Mouse (Mus musculus): Measurements from ENCODE around the gene Taok3. TPM values are rescaled to one million over a fixed set of nuclear protein-coding genes. Genes with fewer than 3 reads are reported as not detected.

Gene Taok3
- polyA plus RNA-seq, 1 experiment from 2014 or later = 58.1 TPM

DNA sequence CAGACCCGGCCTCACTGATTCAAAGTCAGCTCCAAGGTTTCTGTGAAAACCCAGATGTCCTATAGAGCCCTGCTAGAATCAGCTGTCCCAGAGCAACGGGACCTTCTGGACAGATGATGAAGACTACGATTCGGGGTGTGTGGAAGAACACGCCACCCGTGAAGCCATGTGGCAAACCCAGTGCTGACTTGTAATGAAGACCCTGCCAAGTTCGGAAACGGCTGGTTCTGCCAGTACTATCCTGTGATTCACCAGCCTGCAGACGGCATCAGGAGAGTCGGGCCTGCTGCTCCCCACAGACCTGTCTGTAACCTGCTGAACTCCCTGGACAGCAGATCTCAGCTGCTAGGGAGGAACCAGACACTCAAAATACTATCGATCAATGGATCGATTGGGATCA lies 15.6 kb upstream of the Taok3 start:
- peaks cover 12% of the 10 kb centered on the region for H3K4me1 ChIP-seq (replicated peaks; ENCODE audit: control insufficient read depth, insufficient read depth, low read length)
- no peak overlapping the region for H3K4me2 ChIP-seq (ENCODE audit: low read length)
- no peak for ATAC-seq
- H3K27me3 ChIP-seq (replicated peaks; ENCODE audit: control insufficient read depth, insufficient read depth, low read length) = no peaks in the 10 kb centered on the region
- WGBS = 95% methylated on average over 12 of the region's 12 CpGs
- H3K4me3 ChIP-seq (replicated peaks; ENCODE audit: low read length) = no peak overlapping the region
- H3K36me3 ChIP-seq (ENCODE audit: control insufficient read depth, insufficient read depth) = peaks cover 38% of the 10 kb centered on the region
- H3K27ac ChIP-seq (ENCODE audit: low read length) = no peak overlapping the region
- H3K9ac ChIP-seq (replicated peaks; ENCODE audit: low read depth, low read length) = no peak overlapping the region
- H3K9me3 ChIP-seq (ENCODE audit: control insufficient read depth, low read length) = no peaks in the 10 kb centered on the region

DNA sequence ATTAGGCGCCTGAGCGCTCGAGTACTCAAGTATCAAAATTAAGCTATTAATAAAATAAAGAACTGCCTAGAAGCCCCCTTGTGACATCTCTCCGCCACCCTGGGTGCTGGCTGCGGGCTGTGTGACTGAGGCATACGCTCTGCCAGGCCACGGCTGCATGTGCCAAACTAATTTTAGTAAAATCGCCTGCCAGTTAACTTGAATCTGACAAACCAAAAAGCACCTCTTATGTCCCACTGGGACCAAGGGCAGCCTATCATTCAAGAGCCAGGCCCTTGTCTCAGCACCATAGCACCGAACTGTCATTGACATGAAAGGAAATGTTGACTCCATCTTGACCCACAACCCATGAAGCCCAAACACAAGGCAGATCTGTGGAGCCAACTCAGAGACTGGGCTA lies 14.2 kb upstream of the Taok3 start:
- no peak for ATAC-seq

DNA sequence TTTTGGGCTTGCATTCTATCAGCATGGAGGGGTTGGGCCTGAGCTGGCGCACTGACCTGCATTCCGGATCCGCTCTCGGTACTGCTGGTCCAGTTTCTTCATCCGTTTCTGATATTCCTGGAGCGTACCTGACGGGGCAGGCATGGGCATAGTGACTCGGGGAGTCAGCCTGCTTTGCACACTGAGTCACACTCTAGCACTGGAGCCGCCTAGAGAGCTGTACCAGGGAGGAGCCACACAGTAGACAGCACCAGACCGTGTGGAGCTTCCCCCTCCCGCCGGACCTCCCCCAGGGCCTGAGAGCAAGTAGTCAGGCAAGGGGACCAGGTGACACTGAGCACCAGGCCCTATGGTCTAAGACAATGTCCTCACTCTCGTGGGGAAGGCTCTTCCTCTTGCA lies 11.6 kb upstream of the Taok3 start:
- peaks cover 12% of the 10 kb centered on the region for H3K4me1 ChIP-seq (replicated peaks; ENCODE audit: control insufficient read depth, insufficient read depth, low read length)
- WGBS = 91% methylated on average over 13 of the region's 13 CpGs
- H3K9me3 ChIP-seq (ENCODE audit: control insufficient read depth, low read length) = no peaks in the 10 kb centered on the region
- H3K27ac ChIP-seq (ENCODE audit: low read length) = no peak overlapping the region
- H3K4me2 ChIP-seq (ENCODE audit: low read length) = no peak overlapping the region
- H3K36me3 ChIP-seq (ENCODE audit: control insufficient read depth, insufficient read depth) = peaks cover 35% of the 10 kb centered on the region
- no peak for ATAC-seq
- H3K4me3 ChIP-seq (replicated peaks; ENCODE audit: low read length) = no peak overlapping the region
- no peaks in the 10 kb centered on the region for H3K27me3 ChIP-seq (replicated peaks; ENCODE audit: control insufficient read depth, insufficient read depth, low read length)
- no peak overlapping the region for H3K9ac ChIP-seq (replicated peaks; ENCODE audit: low read depth, low read length)

More for the DNA sequence above, 14.2 kb upstream of the Taok3 start:
- no peaks in the 10 kb centered on the region for H3K27me3 ChIP-seq (replicated peaks; ENCODE audit: control insufficient read depth, insufficient read depth, low read length)
- H3K4me2 ChIP-seq (ENCODE audit: low read length) = no peak overlapping the region
- no peak overlapping the region for H3K4me3 ChIP-seq (replicated peaks; ENCODE audit: low read length)
- 33% methylated on average over 9 of the region's 9 CpGs for WGBS
- peaks cover 32% of the 10 kb centered on the region for H3K36me3 ChIP-seq (ENCODE audit: control insufficient read depth, insufficient read depth)
- H3K4me1 ChIP-seq (replicated peaks; ENCODE audit: control insufficient read depth, insufficient read depth, low read length) = peaks cover 12% of the 10 kb centered on the region
- no peaks in the 10 kb centered on the region for H3K9me3 ChIP-seq (ENCODE audit: control insufficient read depth, low read length)
- H3K9ac ChIP-seq (replicated peaks; ENCODE audit: low read depth, low read length) = no peak overlapping the region
- H3K27ac ChIP-seq (ENCODE audit: low read length) = no peak overlapping the region

DNA sequence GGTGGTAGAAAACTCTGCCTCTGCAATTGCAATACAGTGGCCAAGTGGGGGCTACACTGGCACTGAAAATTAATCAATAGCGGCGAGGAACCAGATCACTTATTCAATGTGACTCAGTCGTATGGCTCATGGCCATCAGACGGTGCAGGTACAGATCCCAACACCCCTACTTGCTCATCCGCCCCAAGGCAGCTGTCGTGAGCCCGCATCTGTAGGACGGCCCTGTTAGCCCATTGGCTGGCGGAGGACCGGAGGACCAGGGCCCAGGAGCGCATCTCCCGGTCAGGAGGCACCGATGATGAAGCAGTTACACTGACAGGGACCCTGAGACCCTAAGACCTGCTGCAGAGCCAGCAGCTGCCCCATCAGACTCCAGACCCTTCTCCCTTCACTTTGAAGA lies 11.2 kb upstream of the Taok3 start:
- ATAC-seq = no peak
- H3K4me3 ChIP-seq (replicated peaks; ENCODE audit: low read length) = no peak overlapping the region
- H3K36me3 ChIP-seq (ENCODE audit: control insufficient read depth, insufficient read depth) = peaks cover 35% of the 10 kb centered on the region
- no peak overlapping the region for H3K27ac ChIP-seq (ENCODE audit: low read length)
- H3K9ac ChIP-seq (replicated peaks; ENCODE audit: low read depth, low read length) = no peak overlapping the region
- H3K27me3 ChIP-seq (replicated peaks; ENCODE audit: control insufficient read depth, insufficient read depth, low read length) = no peaks in the 10 kb centered on the region
- H3K4me1 ChIP-seq (replicated peaks; ENCODE audit: control insufficient read depth, insufficient read depth, low read length) = peaks cover 12% of the 10 kb centered on the region
- WGBS = 96% methylated on average over 13 of the region's 13 CpGs
- no peak overlapping the region for H3K4me2 ChIP-seq (ENCODE audit: low read length)
- no peaks in the 10 kb centered on the region for H3K9me3 ChIP-seq (ENCODE audit: control insufficient read depth, low read length)

DNA sequence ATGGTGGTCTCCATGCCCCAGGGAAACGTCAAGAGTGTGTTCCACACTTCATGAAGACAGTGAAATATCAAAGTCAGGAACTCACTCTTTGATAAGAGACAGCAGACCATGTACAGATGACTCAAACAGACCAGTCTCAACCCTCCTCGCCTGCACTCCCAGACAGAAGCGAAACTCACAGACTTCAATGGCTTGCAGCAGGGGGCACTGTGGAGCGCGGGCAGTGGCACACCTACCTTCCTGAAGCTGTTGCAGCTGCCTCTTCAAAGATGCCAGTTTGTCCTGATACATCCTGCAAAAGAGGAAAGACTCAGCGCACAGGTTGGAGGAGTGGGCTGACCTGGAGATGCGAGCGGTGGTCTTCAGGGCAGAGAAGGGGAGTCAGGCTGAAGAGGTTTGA lies 10.4 kb upstream of the Taok3 start:
- Histone ChIP-seq H3K27ac (ENCODE audit: low read length) (no peak overlapping the region), H3K27me3 (replicated peaks; ENCODE audit: control insufficient read depth, insufficient read depth, low read length) (no peaks in the 10 kb centered on the region), H3K9ac (replicated peaks; ENCODE audit: low read depth, low read length) (no peak overlapping the region), H3K4me1 (replicated peaks; ENCODE audit: control insufficient read depth, insufficient read depth, low read length) (peaks cover 16% of the 10 kb centered on the region), H3K4me2 (ENCODE audit: low read length) (no peak overlapping the region), H3K9me3 (ENCODE audit: control insufficient read depth, low read length) (no peaks in the 10 kb centered on the region), H3K4me3 (replicated peaks; ENCODE audit: low read length) (no peak overlapping the region), H3K36me3 (ENCODE audit: control insufficient read depth, insufficient read depth) (peaks cover 32% of the 10 kb centered on the region)
- WGBS = 88% methylated on average over 8 of the region's 8 CpGs
- no peak for ATAC-seq

DNA sequence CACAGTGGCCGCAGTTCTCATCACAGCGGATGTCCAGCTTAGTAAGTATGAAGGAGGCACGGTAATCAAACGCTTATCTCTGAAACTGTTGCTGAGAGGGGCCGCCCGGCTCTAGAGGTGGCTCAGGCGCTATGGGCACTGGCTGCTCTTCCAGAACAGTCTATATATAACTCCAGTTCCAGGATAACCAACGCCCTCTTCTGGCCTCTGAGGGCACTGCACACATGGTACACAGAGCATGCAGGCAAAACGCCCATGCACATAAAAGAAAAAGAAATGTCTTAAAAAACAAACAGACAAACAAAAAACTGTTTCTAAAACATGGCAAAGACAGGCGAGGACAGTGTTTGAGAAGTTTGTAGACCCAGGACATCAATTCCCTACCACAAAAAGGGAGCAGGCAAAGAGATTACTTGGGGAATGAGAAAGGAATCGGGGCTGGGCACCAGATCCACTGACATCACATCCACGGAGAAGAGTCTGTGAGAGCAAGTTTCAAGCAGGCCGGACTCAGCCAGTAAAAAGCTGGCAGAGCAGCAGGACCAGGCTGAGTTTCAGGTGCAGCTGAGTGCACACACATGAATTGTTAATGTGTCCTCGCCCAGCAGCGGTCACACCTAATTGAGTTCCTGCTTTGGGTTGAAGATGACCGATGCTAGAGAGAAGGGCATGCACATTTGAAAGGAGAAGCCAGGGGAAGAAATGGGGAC lies 8.7 kb upstream of the Taok3 start:
- H3K36me3 ChIP-seq (ENCODE audit: control insufficient read depth, insufficient read depth) = peaks cover 30% of the 10 kb centered on the region
- WGBS = 93% methylated on average over 16 of the region's 16 CpGs

DNA sequence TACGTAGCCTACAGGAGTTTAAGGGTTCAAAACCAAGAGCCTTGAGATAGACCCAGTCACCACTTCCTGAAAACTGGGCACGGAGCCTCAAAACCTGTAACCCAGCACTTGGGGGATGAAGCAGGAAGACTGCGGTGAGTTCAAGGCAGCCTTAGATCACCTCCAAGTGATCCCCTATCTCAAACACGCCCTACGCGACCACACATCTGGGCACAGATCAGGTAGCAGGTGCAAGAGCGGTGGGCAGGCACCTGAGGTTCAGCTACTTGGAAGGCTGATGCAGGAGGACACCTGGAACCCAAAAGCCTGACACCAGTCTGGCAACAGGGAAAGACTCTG lies 8.2 kb upstream of the Taok3 start:
- no peaks in the 10 kb centered on the region for H3K27me3 ChIP-seq (replicated peaks; ENCODE audit: control insufficient read depth, insufficient read depth, low read length)
- H3K9me3 ChIP-seq (ENCODE audit: control insufficient read depth, low read length) = no peaks in the 10 kb centered on the region
- peaks cover 30% of the 10 kb centered on the region for H3K36me3 ChIP-seq (ENCODE audit: control insufficient read depth, insufficient read depth)
- H3K4me3 ChIP-seq (replicated peaks; ENCODE audit: low read length) = no peak overlapping the region
- H3K9ac ChIP-seq (replicated peaks; ENCODE audit: low read depth, low read length) = no peak overlapping the region
- peaks cover 15% of the 10 kb centered on the region for H3K4me1 ChIP-seq (replicated peaks; ENCODE audit: control insufficient read depth, insufficient read depth, low read length)
- ATAC-seq = no peak
- H3K27ac ChIP-seq (ENCODE audit: low read length) = no peak overlapping the region
- 98% methylated on average over 7 of the region's 7 CpGs for WGBS
- H3K4me2 ChIP-seq (ENCODE audit: low read length) = no peak overlapping the region

More for the DNA sequence above, 8.7 kb upstream of the Taok3 start:
- peaks cover 12% of the 10 kb centered on the region for H3K4me1 ChIP-seq (replicated peaks; ENCODE audit: control insufficient read depth, insufficient read depth, low read length)
- H3K9me3 ChIP-seq (ENCODE audit: control insufficient read depth, low read length) = no peaks in the 10 kb centered on the region
- H3K4me2 ChIP-seq (ENCODE audit: low read length) = no peak overlapping the region
- no peak overlapping the region for H3K9ac ChIP-seq (replicated peaks; ENCODE audit: low read depth, low read length)
- H3K4me3 ChIP-seq (replicated peaks; ENCODE audit: low read length) = no peak overlapping the region
- H3K27ac ChIP-seq (ENCODE audit: low read length) = no peak overlapping the region
- H3K27me3 ChIP-seq (replicated peaks; ENCODE audit: control insufficient read depth, insufficient read depth, low read length) = no peaks in the 10 kb centered on the region
- ATAC-seq = no peak

DNA sequence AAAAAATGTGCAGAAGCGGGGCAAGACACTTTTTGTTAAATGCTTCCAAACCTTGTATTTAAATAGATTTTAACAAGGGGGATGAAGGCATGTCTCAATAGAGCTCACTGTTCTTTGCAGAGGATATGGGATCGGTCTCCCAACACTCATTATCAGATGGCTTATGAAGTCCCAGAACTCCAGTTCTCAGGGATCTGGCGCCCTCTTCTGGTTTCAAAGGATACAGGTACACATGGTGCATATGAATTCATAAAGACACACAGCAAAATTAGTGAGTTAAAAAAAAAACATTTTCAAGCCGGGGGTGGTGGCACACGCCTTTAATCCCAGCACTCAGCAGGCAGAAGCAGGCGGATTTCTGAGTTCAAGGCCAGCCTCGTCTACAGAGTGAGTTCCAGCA lies 6.6 kb upstream of the Taok3 start:
- H3K36me3 ChIP-seq (ENCODE audit: control insufficient read depth, insufficient read depth) = peaks cover 20% of the 10 kb centered on the region
- no peak overlapping the region for H3K27ac ChIP-seq (ENCODE audit: low read length)
- H3K9me3 ChIP-seq (ENCODE audit: control insufficient read depth, low read length) = no peaks in the 10 kb centered on the region
- WGBS = 86% methylated on average over 7 of the region's 7 CpGs
- peaks cover 15% of the 10 kb centered on the region for H3K4me1 ChIP-seq (replicated peaks; ENCODE audit: control insufficient read depth, insufficient read depth, low read length)
- no peak overlapping the region for H3K4me3 ChIP-seq (replicated peaks; ENCODE audit: low read length)
- ATAC-seq = no peak
- H3K9ac ChIP-seq (replicated peaks; ENCODE audit: low read depth, low read length) = no peak overlapping the region
- no peaks in the 10 kb centered on the region for H3K27me3 ChIP-seq (replicated peaks; ENCODE audit: control insufficient read depth, insufficient read depth, low read length)
- no peak overlapping the region for H3K4me2 ChIP-seq (ENCODE audit: low read length)

DNA sequence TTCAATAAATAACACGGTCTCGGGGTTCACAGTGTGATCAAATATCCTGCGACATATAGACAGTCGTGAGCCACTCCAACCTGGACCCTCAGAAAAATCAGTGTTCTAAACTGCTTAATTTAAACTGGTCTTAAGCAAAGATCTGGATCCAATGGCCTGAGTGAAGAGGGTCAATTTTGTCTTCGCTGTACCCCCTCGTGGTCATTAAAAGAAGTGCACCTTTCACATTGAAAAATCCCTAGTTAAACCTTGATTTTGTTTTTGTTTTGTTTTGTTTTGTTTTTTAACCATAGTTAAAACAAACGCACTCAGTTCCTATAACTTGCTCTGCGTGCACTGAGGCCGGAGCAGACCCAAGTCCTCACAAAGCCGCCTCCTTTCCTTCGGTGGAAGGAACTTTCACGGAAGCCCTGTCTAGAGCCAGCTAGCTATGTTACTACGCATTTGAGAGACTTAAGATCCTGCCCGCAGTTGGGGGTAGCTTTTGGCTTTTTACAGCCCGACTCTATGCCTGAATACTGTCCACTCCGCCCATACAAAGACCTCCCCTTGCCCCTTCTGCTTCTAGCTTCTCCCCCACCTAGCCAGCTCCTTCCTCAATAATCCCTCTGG lies 5.2 kb upstream of the Taok3 start:
- Histone ChIP-seq H3K27me3 (replicated peaks; ENCODE audit: control insufficient read depth, insufficient read depth, low read length) (no peaks in the 10 kb centered on the region), H3K36me3 (ENCODE audit: control insufficient read depth, insufficient read depth) (peaks cover 10% of the 10 kb centered on the region), H3K4me1 (replicated peaks; ENCODE audit: control insufficient read depth, insufficient read depth, low read length) (peaks cover 20% of the 10 kb centered on the region), H3K4me3 (replicated peaks; ENCODE audit: low read length) (peak overlapping the region; percentile 86), H3K9me3 (ENCODE audit: control insufficient read depth, low read length) (no peaks in the 10 kb centered on the region), H3K4me2 (ENCODE audit: low read length) (peak overlapping the region; percentile 98), H3K9ac (replicated peaks; ENCODE audit: low read depth, low read length) (peak overlapping the region; percentile 81), H3K27ac (ENCODE audit: low read length) (peak overlapping the region; percentile 89; the same call in 1 of the 2 replicates)
- no peak for ATAC-seq
- 6% methylated on average over 16 of the region's 16 CpGs for WGBS
